Mouse (Mus musculus) bone marrow macrophage, adult 2 months (primary cell): ENCODE results near the gene Arl10.

Source experiments
- CTCF ChIP-seq: IDR thresholded peaks from 2 replicates; pipeline ENCODE4 v1.5.1; 2012; ENCODE audit warnings: low read depth, mild to moderate bottlenecking, low read length, moderate library complexity
- POLR2A ChIP-seq: IDR thresholded peaks from 2 replicates; pipeline ENCODE4 v1.6.1; 2012; ENCODE audit warnings: mild to moderate bottlenecking, low read depth, low read length, borderline replicate concordance

GRCm38 (mm10) chr13:54589414-54589995, 14.7 kb downstream of the Arl10 start:
- TF ChIP-seq POLR2A: no peak
- no peak for TF ChIP-seq CTCF
